In genomic region chr15:79803533-79804351, GRCm38 (mm10) we compare ENCODE assay signal across 8 mouse cellular contexts. TPM values are rescaled to one million over a fixed set of nuclear protein-coding genes. Genes with fewer than 3 reads are reported as not detected.
A peak's percentile ranks its signal among the peaks of the same experiment; 100 is the strongest.
DNase-seq lines count a peak whose midpoint lies in the region; ATAC-seq lines count a peak whose summit lies in the region.
"Had no signal": no experiment of that assay in that cellular context is flagged by ENCODE, and none has a peak within 500 bp of the region (broad histone marks: within the 10 kb centered on the region; RNA-seq: fewer than 3 reads in every experiment).

No protein-coding gene starts in this region.

- H3K4me1 ChIP-seq in neural tube, embryonic 11.5 days (ENCODE audit: control insufficient read depth, insufficient read depth, low read length), result no peaks in the 10 kb centered on the region
- peaks cover 3% of the 10 kb centered on the region; the same call in 1 of the 2 replicates for H3K4me1 ChIP-seq in embryonic facial prominence, embryonic 11.5 days (ENCODE audit: control insufficient read depth, insufficient read depth, low read length)
- peaks cover 5% of the 10 kb centered on the region; the same call in 1 of the 2 replicates for H3K4me1 ChIP-seq in liver, embryonic 11.5 days (replicated peaks; ENCODE audit: control insufficient read depth, insufficient read depth, low read length)
- peaks cover 4% of the 10 kb centered on the region; the same call in 1 of the 2 replicates for H3K4me1 ChIP-seq in stomach, embryonic 14.5 days (ENCODE audit: control insufficient read depth, insufficient read depth, low read length)

- peak overlapping the region; percentile 62 for H3K9ac ChIP-seq in neural tube, embryonic 11.5 days (ENCODE audit: low read length)
- peak overlapping the region; percentile 57 for H3K9ac ChIP-seq in embryonic facial prominence, embryonic 11.5 days (replicated peaks; ENCODE audit: low read length)
- no peak overlapping the region for H3K9ac ChIP-seq in liver, embryonic 11.5 days (ENCODE audit: low read depth, low read length)
- peak overlapping the region; percentile 11 for H3K9ac ChIP-seq in stomach, embryonic 14.5 days (replicated peaks; ENCODE audit: low read depth, low read length)

- H3K4me2 ChIP-seq in neural tube, embryonic 11.5 days (ENCODE audit: low read depth), result peak overlapping the region; percentile 59
- peak overlapping the region; percentile 92 for H3K4me2 ChIP-seq in embryonic facial prominence, embryonic 11.5 days (ENCODE audit: low read depth, low read length)
- H3K4me2 ChIP-seq in liver, embryonic 11.5 days, result peak overlapping the region; percentile 71
- peak overlapping the region; percentile 71 for H3K4me2 ChIP-seq in stomach, embryonic 14.5 days (replicated peaks; ENCODE audit: low read depth, low read length)

- no peaks in the 10 kb centered on the region for H3K36me3 ChIP-seq in neural tube, embryonic 11.5 days (ENCODE audit: control insufficient read depth, insufficient read depth, low read length)
- H3K36me3 ChIP-seq in embryonic facial prominence, embryonic 11.5 days (replicated peaks; ENCODE audit: control insufficient read depth, insufficient read depth, low read depth, low read length), result no peaks in the 10 kb centered on the region
- H3K36me3 ChIP-seq in liver, embryonic 11.5 days (ENCODE audit: control insufficient read depth, insufficient read depth, low read length), result no peaks in the 10 kb centered on the region
- no peaks in the 10 kb centered on the region for H3K36me3 ChIP-seq in stomach, embryonic 14.5 days (ENCODE audit: control insufficient read depth, insufficient read depth, low read length)

- WGBS in neural tube, embryonic 11.5 days, result 5% methylated on average over 70 of the region's 81 CpGs
- WGBS in embryonic facial prominence, embryonic 11.5 days, result 5% methylated on average over 81 of the region's 81 CpGs
- WGBS in liver, embryonic 11.5 days, result 5% methylated on average over 78 of the region's 81 CpGs
- WGBS in stomach, embryonic 14.5 days, result 5% methylated on average over 81 of the region's 81 CpGs

- peak; percentile 63 for DNase-seq in neural tube, embryonic 11.5 days (ENCODE audit: low spot score)
- DNase-seq in neural tube, embryonic 10.5 days (ENCODE audit: extremely low spot score, low spot score), result no peak
- DNase-seq in embryonic facial prominence, embryonic 11.5 days (ENCODE audit: low spot score), result no peak
- DNase-seq in heart, postnatal 14 days, result peak; percentile 45 to 46
- DNase-seq in liver, embryonic 11.5 days (ENCODE audit: low spot score), result peak; percentile 44

- no peaks in the 10 kb centered on the region for H3K9me3 ChIP-seq in neural tube, embryonic 11.5 days (ENCODE audit: control insufficient read depth, low read length)
- H3K9me3 ChIP-seq in embryonic facial prominence, embryonic 11.5 days (replicated peaks; ENCODE audit: control insufficient read depth, low read length), result no peaks in the 10 kb centered on the region
- no peaks in the 10 kb centered on the region for H3K9me3 ChIP-seq in liver, embryonic 11.5 days (ENCODE audit: control insufficient read depth, low read length)
- no peaks in the 10 kb centered on the region for H3K9me3 ChIP-seq in stomach, embryonic 14.5 days (ENCODE audit: control insufficient read depth, low read depth, low read length)

- peaks cover 48% of the 10 kb centered on the region for H3K27me3 ChIP-seq in neural tube, embryonic 11.5 days (ENCODE audit: control insufficient read depth, insufficient read depth, low read length)
- H3K27me3 ChIP-seq in embryonic facial prominence, embryonic 11.5 days (ENCODE audit: control insufficient read depth, insufficient read depth, low read length), result peaks cover 51% of the 10 kb centered on the region
- peaks cover 82% of the 10 kb centered on the region for H3K27me3 ChIP-seq in liver, embryonic 11.5 days (replicated peaks; ENCODE audit: control insufficient read depth, insufficient read depth, low read length)
- H3K27me3 ChIP-seq in stomach, embryonic 14.5 days (ENCODE audit: control insufficient read depth, insufficient read depth, low read length), result peaks cover 27% of the 10 kb centered on the region

- 0 out of 2 replicates have a peak overlapping the region, but pooled peaks have one; percentile 14 for H3K27ac ChIP-seq in neural tube, embryonic 11.5 days (ENCODE audit: low read depth, low read length)
- H3K27ac ChIP-seq in embryonic facial prominence, embryonic 11.5 days (replicated peaks; ENCODE audit: low read depth, low read length), result no peak overlapping the region
- no peak overlapping the region for H3K27ac ChIP-seq in liver, embryonic 11.5 days (ENCODE audit: low read depth, low read length)
- no peak overlapping the region for H3K27ac ChIP-seq in stomach, embryonic 14.5 days (ENCODE audit: low read length)

- peak overlapping the region; percentile 53 for H3K4me3 ChIP-seq in neural tube, embryonic 11.5 days (ENCODE audit: low read depth, low read length)
- H3K4me3 ChIP-seq in embryonic facial prominence, embryonic 11.5 days (ENCODE audit: low read depth, low read length), result peak overlapping the region; percentile 55
- peak overlapping the region; percentile 58 for H3K4me3 ChIP-seq in liver, embryonic 11.5 days (ENCODE audit: low read depth, low read length)
- H3K4me3 ChIP-seq in stomach, embryonic 14.5 days (ENCODE audit: low read depth, low read length), result peak overlapping the region; percentile 55

- intact Hi-C loops in heart, postnatal 14 days (cut with DNase I), result no loop called here

- ATAC-seq in neural tube, embryonic 11.5 days (ENCODE audit: insufficient read depth, low FRiP score, low TSS enrichment), result 0 out of 2 replicates have a peak, but pooled peaks have one; percentile 25
- ATAC-seq in embryonic facial prominence, embryonic 11.5 days (replicated peaks; ENCODE audit: insufficient number of reproducible peaks, low FRiP score, low TSS enrichment, low read depth), result no peak
- ATAC-seq in liver, embryonic 11.5 days (replicated peaks; ENCODE audit: low FRiP score), result no peak
- ATAC-seq in stomach, embryonic 14.5 days (ENCODE audit: insufficient number of reproducible peaks, insufficient read depth, low FRiP score, low read depth), result peak; percentile 44
- ATAC-seq in erythroblast, adult 5-6 weeks (replicated peaks; ENCODE audit: low FRiP score, poor library complexity, severe bottlenecking), result no peak

RNA-seq across cellular contexts. Expression of gene Nptxr, which starts 0.8 kb away (rescaled TPM):
- polyA plus RNA-seq in neural tube, embryonic 11.5 days (2014; fragmentation: Nextera tagmentation; extraction: Ambion mirVana), result 1.5 and 2.0 TPM in 2 replicates
- 0.77 and 1.1 TPM in 2 replicates for polyA plus RNA-seq in embryonic facial prominence, embryonic 11.5 days (2014; fragmentation: Nextera tagmentation; extraction: Ambion mirVana)
- 1 to 10 TPM; 2.1 to 2.6 TPM for total RNA-seq in heart, postnatal 14 days (2021)
- polyA plus RNA-seq in liver, embryonic 11.5 days (2014; fragmentation: Nextera tagmentation; extraction: Ambion mirVana), result 0.27 and 0.43 TPM in 2 replicates
- polyA plus RNA-seq in stomach, embryonic 14.5 days (2014; fragmentation: Nextera tagmentation; extraction: Ambion mirVana), result 2.6 and 2.7 TPM in 2 replicates
- total RNA-seq in erythroblast, adult 5-6 weeks (2015; ENCODE audit: low replicate concordance), result 0.19 TPM in 1 of 2 replicates, not detected in the other
- total RNA-seq in erythroblast, adult 5-6 weeks (2017; ENCODE audit: low replicate concordance), result 0.17 TPM in 1 of 2 replicates, not detected in the other

RNA-seq across cellular contexts. Expression of gene Dnal4, which starts 26.1 kb away (rescaled TPM):
- polyA plus RNA-seq in neural tube, embryonic 11.5 days (2014; fragmentation: Nextera tagmentation; extraction: Ambion mirVana), result 68.6 and 70.8 TPM in 2 replicates
- polyA plus RNA-seq in embryonic facial prominence, embryonic 11.5 days (2014; fragmentation: Nextera tagmentation; extraction: Ambion mirVana), result 61.6 and 64.2 TPM in 2 replicates
- total RNA-seq in heart, postnatal 14 days (2021), result 10 to 100 TPM; 21.6 to 22.2 TPM
- 25.0 and 28.6 TPM in 2 replicates for polyA plus RNA-seq in liver, embryonic 11.5 days (2014; fragmentation: Nextera tagmentation; extraction: Ambion mirVana)
- polyA plus RNA-seq in stomach, embryonic 14.5 days (2014; fragmentation: Nextera tagmentation; extraction: Ambion mirVana), result 58.1 and 60.7 TPM in 2 replicates
- total RNA-seq in erythroblast, adult 5-6 weeks (2015; ENCODE audit: low replicate concordance), result 4.2 TPM in 1 of 2 replicates, not detected in the other
- 0.68 and 1.7 TPM in 2 replicates for total RNA-seq in erythroblast, adult 5-6 weeks (2017; ENCODE audit: low replicate concordance)

RNA-seq across cellular contexts. Expression of gene Npcd, which starts 30.3 kb away (rescaled TPM):
- polyA plus RNA-seq in neural tube, embryonic 11.5 days (2014; fragmentation: Nextera tagmentation; extraction: Ambion mirVana), result not detected in 2 replicates
- 0.56 TPM in 1 of 2 replicates, not detected in the other for polyA plus RNA-seq in embryonic facial prominence, embryonic 11.5 days (2014; fragmentation: Nextera tagmentation; extraction: Ambion mirVana)
- under 1 TPM in 1 of 2 experiments, not detected in 1; 0.31 TPM for total RNA-seq in heart, postnatal 14 days (2021)
- not detected in 2 replicates for polyA plus RNA-seq in liver, embryonic 11.5 days (2014; fragmentation: Nextera tagmentation; extraction: Ambion mirVana)
- 0.77 and 1.3 TPM in 2 replicates for polyA plus RNA-seq in stomach, embryonic 14.5 days (2014; fragmentation: Nextera tagmentation; extraction: Ambion mirVana)
- total RNA-seq in erythroblast, adult 5-6 weeks (2015; ENCODE audit: low replicate concordance), result not detected in 2 replicates
- 0.34 TPM in 1 of 2 replicates, not detected in the other for total RNA-seq in erythroblast, adult 5-6 weeks (2017; ENCODE audit: low replicate concordance)
- total RNA-seq: common myeloid progenitor, adult 5-6 weeks had no signal

RNA-seq across cellular contexts. Expression of gene Cbx6, which starts 30.7 kb away (rescaled TPM):
- 17.3 and 18.0 TPM in 2 replicates for polyA plus RNA-seq in neural tube, embryonic 11.5 days (2014; fragmentation: Nextera tagmentation; extraction: Ambion mirVana)
- polyA plus RNA-seq in embryonic facial prominence, embryonic 11.5 days (2014; fragmentation: Nextera tagmentation; extraction: Ambion mirVana), result 8.3 and 12.1 TPM in 2 replicates
- 10 to 100 TPM; 35.4 to 36.8 TPM for total RNA-seq in heart, postnatal 14 days (2021)
- 16.3 and 16.8 TPM in 2 replicates for polyA plus RNA-seq in liver, embryonic 11.5 days (2014; fragmentation: Nextera tagmentation; extraction: Ambion mirVana)
- 38.7 and 40.4 TPM in 2 replicates for polyA plus RNA-seq in stomach, embryonic 14.5 days (2014; fragmentation: Nextera tagmentation; extraction: Ambion mirVana)
- total RNA-seq in erythroblast, adult 5-6 weeks (2015; ENCODE audit: low replicate concordance), result 2.7 and 4.0 TPM in 2 replicates
- 6.6 and 8.1 TPM in 2 replicates for total RNA-seq in erythroblast, adult 5-6 weeks (2017; ENCODE audit: low replicate concordance)

Comparison
In these comparisons a context has a peak if more than half of its experiments do, and no peak if none do; other contexts are left out.
1. DNase-seq: peak in neural tube, embryonic 11.5 days (single experiment), heart, postnatal 14 days (2 of 2) and liver, embryonic 11.5 days (single experiment); none in neural tube, embryonic 10.5 days (single experiment) and embryonic facial prominence, embryonic 11.5 days (single experiment).
2. ATAC-seq: peak in neural tube, embryonic 11.5 days (single experiment) and stomach, embryonic 14.5 days (single experiment); none in embryonic facial prominence, embryonic 11.5 days (single experiment), liver, embryonic 11.5 days (single experiment) and erythroblast, adult 5-6 weeks (single experiment).
3. Peak in every context shown above with its lines, with median percentiles within 50 percentile points of each other: H3K4me2 ChIP-seq and H3K4me3 ChIP-seq.